Mouse (Mus musculus) C2C12 (cell line): ENCODE results near the gene Rptor. TPM values are rescaled to one million over a fixed set of nuclear protein-coding genes. Genes with fewer than 3 reads are reported as not detected.

ENCODE experiments used
- H3K27me3 ChIP-seq: one replicate; pipeline ENCODE4 v1.6.1; 2011; ENCODE audit not compliant: control insufficient read depth, insufficient read depth, insufficient read length
- H3K36me3 ChIP-seq: one replicate; pipeline ENCODE4 v1.6.1; 2011; ENCODE audit not compliant: control insufficient read depth, insufficient read depth
- H3K4me3 ChIP-seq: one replicate; pipeline ENCODE4 v1.5.1; 2011; ENCODE audit warnings: mild to moderate bottlenecking, control low read depth; ENCODE audit not compliant: poor library complexity, insufficient read depth, severe bottlenecking
- H3K79me2 ChIP-seq: one replicate; pipeline ENCODE4 v1.6.1; 2011; ENCODE audit not compliant: control insufficient read depth, insufficient read depth
- H3K79me3 ChIP-seq: one replicate; pipeline ENCODE4 v1.6.1; 2011; ENCODE audit warnings: low read depth, control low read depth
- H3ac ChIP-seq: one replicate; pipeline ENCODE3; 2011; ENCODE audit warnings: low read depth; ENCODE audit not compliant: control insufficient read depth, insufficient read length
- CEBPB ChIP-seq: IDR thresholded peaks from one replicate; pipeline ENCODE4 v1.6.1; 2011; ENCODE audit warnings: low read depth, mild to moderate bottlenecking, control low read depth, moderate library complexity
- CTCF ChIP-seq: IDR thresholded peaks from one replicate; pipeline ENCODE4 v1.5.1; 2011; ENCODE audit not compliant: control insufficient read depth, insufficient read depth, insufficient read length
- FOSL1 ChIP-seq: IDR thresholded peaks from one replicate; pipeline ENCODE4 v1.8.0; 2011; ENCODE audit warnings: mild to moderate bottlenecking, low read length; ENCODE audit not compliant: poor library complexity, insufficient read depth, severe bottlenecking
- MAX ChIP-seq: IDR thresholded peaks from one replicate; pipeline ENCODE4 v1.6.1; 2011; ENCODE audit warnings: mild to moderate bottlenecking, control low read depth
- MYOD1 ChIP-seq: IDR thresholded peaks from one replicate; pipeline ENCODE4 v1.6.1; 2011; ENCODE audit warnings: low read depth; ENCODE audit not compliant: control insufficient read depth, insufficient read length
- MYOG ChIP-seq: IDR thresholded peaks from one replicate; pipeline ENCODE4 v1.6.1; 2011; ENCODE audit not compliant: control insufficient read depth, insufficient read length; ENCODE audit errors: extremely low read depth
- USF1 ChIP-seq: IDR thresholded peaks from one replicate; pipeline ENCODE4 v1.6.1; 2011; ENCODE audit warnings: low read depth, mild to moderate bottlenecking, control low read depth, moderate library complexity
- polyA plus RNA-seq: library from polyadenylated mRNA; unstranded; fragments of >200 nt; fragmentation: generic; extraction: Trizol; gene quantifications from one replicate; pipeline ENCODE4 v1.2.1, GENCODE M21; 2012; ENCODE audit warnings: missing spikeins

Rptor gene
- polyA plus RNA-seq, 1 experiment: 34.8 TPM

DNA sequence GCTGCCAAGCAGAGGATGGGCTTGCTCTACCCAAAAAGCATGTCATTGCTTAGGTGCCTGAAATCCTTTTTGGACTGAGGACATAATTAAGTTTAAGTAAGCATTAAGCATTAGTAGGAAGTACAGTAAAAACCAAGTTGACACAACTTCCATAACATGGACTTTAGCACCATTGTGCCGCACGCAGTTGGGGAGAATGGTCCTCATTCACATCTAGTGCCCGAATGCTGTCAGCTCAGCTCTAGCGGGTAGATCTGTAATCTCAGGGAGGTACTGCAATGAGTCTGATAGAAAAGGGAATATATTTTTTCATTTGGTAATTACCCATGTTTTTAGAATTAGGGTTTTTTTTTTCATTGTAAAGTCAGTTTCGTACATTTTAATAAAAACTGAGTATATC lies 155.5 kb downstream of the Rptor start:
- Histone ChIP-seq H3K36me3 (peaks cover 44% of the 10 kb centered on the region), H3K27me3 (no peaks in the 10 kb centered on the region), H3K79me3 (peaks cover 5% of the 10 kb centered on the region), H3K4me3 (no peak overlapping the region), H3ac (no peak overlapping the region), H3K79me2 (no peaks in the 10 kb centered on the region)
- TF ChIP-seq USF1 (no peak), MAX (no peak), FOSL1 (no peak), MYOG (no peak), CEBPB (no peak), MYOD1 (no peak), CTCF (no peak)

GRCm38 (mm10) chr11:119758705-119759327 lies 156.1 kb downstream of the Rptor start:
- Histone ChIP-seq H3K4me3 (no peak overlapping the region), H3K36me3 (peaks cover 44% of the 10 kb centered on the region), H3K79me2 (no peaks in the 10 kb centered on the region), H3ac (no peak overlapping the region), H3K79me3 (peaks cover 5% of the 10 kb centered on the region), H3K27me3 (no peaks in the 10 kb centered on the region)
- TF ChIP-seq MAX (no peak), CEBPB (no peak), MYOG (no peak), USF1 (no peak), MYOD1 (no peak), FOSL1 (no peak), CTCF (no peak)

- Histone ChIP-seq H3K4me3 (no peak overlapping the region), H3K36me3 (peaks cover 28% of the 10 kb centered on the region), H3K79me2 (peaks cover 19% of the 10 kb centered on the region), H3K79me3 (peaks cover 7% of the 10 kb centered on the region), H3K27me3 (no peaks in the 10 kb centered on the region), H3ac (no peak overlapping the region)
- TF ChIP-seq CTCF (no peak), MAX (no peak), MYOG (no peak), USF1 (no peak), CEBPB (no peak), FOSL1 (no peak)
These were observed 160.2 kb downstream of the Rptor start for GRCm38 (mm10) chr11:119762911-119763310.

GRCm38 (mm10) chr11:119766023-119766422 lies 163.3 kb downstream of the Rptor start:
- no peaks in the 10 kb centered on the region for H3K27me3 ChIP-seq
- H3K36me3 ChIP-seq: peaks cover 23% of the 10 kb centered on the region
- peaks cover 2% of the 10 kb centered on the region for H3K79me3 ChIP-seq
- TF ChIP-seq MYOG: no peak
- H3ac ChIP-seq: no peak overlapping the region
- no peak overlapping the region for H3K4me3 ChIP-seq
- peaks cover 20% of the 10 kb centered on the region for H3K79me2 ChIP-seq

DNA sequence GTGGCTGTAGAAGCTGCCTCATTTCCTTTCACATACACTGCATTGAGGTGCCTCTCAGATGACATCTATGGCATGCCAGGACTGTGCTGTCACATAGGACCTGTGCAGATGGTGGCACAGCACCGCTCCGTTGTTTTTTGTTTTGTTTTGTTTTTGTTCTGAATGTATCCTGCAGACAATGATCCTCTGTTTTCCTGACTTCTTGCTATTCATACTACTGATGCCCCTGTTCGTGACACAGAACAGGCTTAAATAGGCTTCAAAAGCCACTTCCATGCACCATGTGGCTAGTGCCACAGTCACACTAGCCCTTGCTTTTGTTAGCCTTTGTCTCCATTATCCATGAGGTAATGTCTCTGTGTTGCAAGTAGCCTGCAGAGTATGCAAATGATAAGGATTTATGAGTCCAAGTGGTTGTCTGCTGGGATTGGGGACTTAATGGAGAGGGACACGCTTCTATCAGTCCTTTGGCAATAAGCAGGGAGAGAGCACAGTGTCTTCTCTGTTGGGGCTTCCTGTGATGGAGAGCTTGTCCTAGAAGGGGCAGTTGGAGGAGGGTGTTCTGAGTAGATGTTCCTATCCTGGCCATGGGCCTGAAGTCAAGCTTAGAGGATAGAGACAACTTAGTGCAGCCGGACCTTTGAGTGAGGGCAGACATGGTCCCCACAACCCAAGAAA lies 164.2 kb downstream of the Rptor start:
- peaks cover 2% of the 10 kb centered on the region for H3K79me3 ChIP-seq
- H3K79me2 ChIP-seq: peaks cover 20% of the 10 kb centered on the region
- TF ChIP-seq MAX (no peak), MYOG (no peak), MYOD1 (no peak), FOSL1 (no peak), CEBPB (no peak), CTCF (no peak), USF1 (no peak)
- H3K4me3 ChIP-seq: no peak overlapping the region
- no peak overlapping the region for H3ac ChIP-seq
- peaks cover 25% of the 10 kb centered on the region for H3K36me3 ChIP-seq
- no peaks in the 10 kb centered on the region for H3K27me3 ChIP-seq

- H3K79me2 ChIP-seq: peaks cover 20% of the 10 kb centered on the region
- TF ChIP-seq USF1 (no peak), MAX (no peak), MYOD1 (no peak), CEBPB (no peak), FOSL1 (no peak), CTCF (no peak), MYOG (no peak)
- H3K27me3 ChIP-seq: no peaks in the 10 kb centered on the region
- peaks cover 2% of the 10 kb centered on the region for H3K79me3 ChIP-seq
- peaks cover 21% of the 10 kb centered on the region for H3K36me3 ChIP-seq
- H3ac ChIP-seq: no peak overlapping the region
- no peak overlapping the region for H3K4me3 ChIP-seq
These were observed 164.8 kb downstream of the Rptor start for GRCm38 (mm10) chr11:119767525-119767924.
